Mouse (Mus musculus) ES-E14 (cell line): ENCODE data around the gene Unc79. TPM values are rescaled to one million over a fixed set of nuclear protein-coding genes. Genes with fewer than 3 reads are reported as not detected.

Experiments used
- DNase-seq: peaks from one replicate; pipeline ENCODE4 v3.0.0-alpha.2; 2013; ENCODE audit warnings: low read depth, low spot score
- H3K27ac ChIP-seq: 2 replicates; pipeline ENCODE4 v1.5.1; 2012; ENCODE audit warnings: low read depth, mild to moderate bottlenecking, low read length, moderate library complexity, mixed read lengths; ENCODE audit not compliant: poor library complexity, insufficient read depth, severe bottlenecking
- H3K36me3 ChIP-seq: 2 replicates; pipeline ENCODE4 v1.6.1; 2012; ENCODE audit warnings: mild to moderate bottlenecking, low read length, moderate library complexity, mixed read lengths; ENCODE audit not compliant: control insufficient read depth, poor library complexity, insufficient read depth, severe bottlenecking
- H3K4me1 ChIP-seq, 2 experiments: fragments of 150-350 bp in 1 of 2; sonication (generic) in 1 of 2; 2 replicates each; pipeline ENCODE4 v1.6.1; 2012; ENCODE audit warnings: low read length in 2 of 2, mild to moderate bottlenecking in 1 of 2, mixed read lengths in 1 of 2; ENCODE audit not compliant: control insufficient read depth in 2 of 2, insufficient read depth in 2 of 2, poor library complexity in 1 of 2
- H3K4me3 ChIP-seq, 2 experiments: fragments of 150-350 bp in 1 of 2; sonication (generic) in 1 of 2; 2 replicates each; pipeline ENCODE4 v1.5.1; 2012; ENCODE audit warnings: low read length in 2 of 2, low read depth in 1 of 2, mild to moderate bottlenecking in 1 of 2, mixed read lengths in 1 of 2; ENCODE audit not compliant: insufficient read depth in 1 of 2, poor library complexity in 1 of 2, severe bottlenecking in 1 of 2
- H3K9ac ChIP-seq: 2 replicates; pipeline ENCODE4 v1.6.1; 2012; ENCODE audit warnings: low read depth, mild to moderate bottlenecking, low read length, mixed read lengths; ENCODE audit not compliant: poor library complexity, insufficient read depth, severe bottlenecking
- H3K9me3 ChIP-seq: fragments of 150-350 bp; sonication (generic); 2 replicates; pipeline ENCODE4 v1.6.1; 2012; ENCODE audit warnings: low read depth, mild to moderate bottlenecking, low read length; ENCODE audit not compliant: control insufficient read depth, insufficient read depth
- CHD2 ChIP-seq: IDR thresholded peaks from 2 replicates; pipeline ENCODE4 v1.6.1; 2014; ENCODE audit warnings: mild to moderate bottlenecking, low read depth, low read length, inconsistent platforms
- HCFC1 ChIP-seq: IDR thresholded peaks from 2 replicates; pipeline ENCODE4 v1.6.1; 2012; ENCODE audit warnings: low read length, inconsistent platforms, borderline replicate concordance; ENCODE audit not compliant: insufficient read depth
- MAFK ChIP-seq: IDR thresholded peaks from 2 replicates; pipeline ENCODE4 v1.6.1; 2014; ENCODE audit warnings: mild to moderate bottlenecking, low read depth, low read length, inconsistent platforms; ENCODE audit not compliant: insufficient read depth
- ZC3H11A ChIP-seq: IDR thresholded peaks from 2 replicates; pipeline ENCODE4 v1.6.1; 2012; ENCODE audit warnings: low read depth, mild to moderate bottlenecking, inconsistent platforms, low read length, borderline replicate concordance
- ZNF384 ChIP-seq: IDR thresholded peaks from 2 replicates; pipeline ENCODE4 v1.6.1; 2012; ENCODE audit warnings: low read depth, low read length, inconsistent platforms
- in situ Hi-C, 2 experiments: fragments of 600-800 bp; cut with MboI; formaldehyde crosslinking; loops; one replicate each; pipeline ENCODE4 v1.15.1; 2025; ENCODE audit warnings: low sequenced_read_pairs in 2 of 2, inconsistent platforms in 1 of 2; ENCODE audit not compliant: unreplicated experiment in 2 of 2
- total RNA-seq: library from RNA; depleted of rRNA; stranded (reverse); fragments of 300-350 nt; gene quantifications from 2 replicates; pipeline ENCODE4 v1.2.3, GENCODE M21; 2012

Unc79 gene
- total RNA-seq, 1 experiment = 0.36 TPM

DNA sequence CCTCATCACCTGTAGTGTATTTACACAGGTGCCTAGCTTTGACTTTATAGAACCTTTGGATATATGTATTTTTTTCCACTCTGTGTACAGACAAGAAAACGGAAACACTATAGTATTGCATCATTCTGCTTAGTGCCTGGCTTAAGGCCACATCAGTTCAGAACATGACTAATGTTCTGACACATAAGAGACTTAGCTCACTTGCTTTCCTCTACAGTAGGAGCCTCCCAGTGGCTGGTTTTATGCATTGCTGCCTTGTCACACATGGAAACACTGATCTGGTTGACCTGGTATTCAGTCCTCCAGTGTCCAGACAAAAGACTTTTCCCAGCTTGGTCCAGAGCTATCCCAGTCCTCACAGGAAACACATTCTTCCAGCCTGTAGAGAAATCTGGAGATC lies 150.5 kb downstream of the Unc79 start:
- Histone ChIP-seq H3K4me3 (no peak overlapping the region), H3K9ac (no peak overlapping the region), H3K36me3 (no peaks in the 10 kb centered on the region), H3K4me1 (no peaks in the 10 kb centered on the region), H3K27ac (no peak overlapping the region), H3K9me3 (no peaks in the 10 kb centered on the region)
- in situ Hi-C loops = no loop called here
- DNase-seq = no peak
- no peak for TF ChIP-seq HCFC1
- no peak for TF ChIP-seq MAFK
- no peak for TF ChIP-seq ZC3H11A
- no peak for TF ChIP-seq CHD2
- no peak for TF ChIP-seq ZNF384

- no peaks in the 10 kb centered on the region for H3K36me3 ChIP-seq
- DNase-seq = no peak
- in situ Hi-C loops = no loop called here
- H3K4me1 ChIP-seq = no peaks in the 10 kb centered on the region
- H3K9ac ChIP-seq = no peak overlapping the region
- H3K27ac ChIP-seq = no peak overlapping the region
- no peaks in the 10 kb centered on the region for H3K9me3 ChIP-seq
- no peak for TF ChIP-seq CHD2
- no peak for TF ChIP-seq ZC3H11A
- no peak for TF ChIP-seq MAFK
- TF ChIP-seq ZNF384 = no peak
- TF ChIP-seq HCFC1 = no peak
- no peak overlapping the region for H3K4me3 ChIP-seq
Measured at GRCm38 (mm10) chr12:103100088-103100487, 151.4 kb downstream of the Unc79 start.

- Histone ChIP-seq H3K36me3 (no peaks in the 10 kb centered on the region), H3K9ac (no peak overlapping the region), H3K4me1 (no peaks in the 10 kb centered on the region), H3K9me3 (no peaks in the 10 kb centered on the region), H3K27ac (no peak overlapping the region), H3K4me3 (no peak overlapping the region)
- TF ChIP-seq HCFC1 (no peak), MAFK (no peak), ZNF384 (no peak), CHD2 (no peak), ZC3H11A (no peak)
- in situ Hi-C loops = no loop called here
- DNase-seq = no peak
Measured at GRCm38 (mm10) chr12:103103041-103103440, 154.4 kb downstream of the Unc79 start.

DNA sequence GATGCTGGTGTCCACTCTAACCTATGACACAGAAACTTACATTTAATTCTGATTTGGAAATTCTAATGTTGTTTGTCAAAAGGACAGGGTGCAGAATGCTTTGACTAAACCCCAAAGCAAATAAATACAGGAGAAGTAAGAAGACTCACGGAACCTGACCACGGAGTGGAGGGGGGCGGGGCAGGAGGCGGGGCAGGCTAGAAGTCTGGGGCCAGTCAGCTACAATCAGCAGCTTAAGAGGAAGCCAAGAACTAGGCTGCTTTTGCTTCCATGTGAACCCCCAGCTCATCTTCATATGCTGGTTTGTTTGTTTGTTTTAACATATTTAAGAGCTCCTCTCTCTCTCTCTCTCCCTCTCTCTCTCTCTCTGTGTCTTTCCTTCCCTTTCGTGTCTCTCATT lies 154.9 kb downstream of the Unc79 start:
- Histone ChIP-seq H3K27ac (no peak overlapping the region), H3K36me3 (no peaks in the 10 kb centered on the region), H3K9ac (no peak overlapping the region), H3K4me3 (no peak overlapping the region), H3K4me1 (no peaks in the 10 kb centered on the region), H3K9me3 (no peaks in the 10 kb centered on the region)
- in situ Hi-C loops = no loop called here
- TF ChIP-seq ZC3H11A (no peak), ZNF384 (no peak), MAFK (no peak), CHD2 (no peak), HCFC1 (no peak)
- no peak for DNase-seq

DNA sequence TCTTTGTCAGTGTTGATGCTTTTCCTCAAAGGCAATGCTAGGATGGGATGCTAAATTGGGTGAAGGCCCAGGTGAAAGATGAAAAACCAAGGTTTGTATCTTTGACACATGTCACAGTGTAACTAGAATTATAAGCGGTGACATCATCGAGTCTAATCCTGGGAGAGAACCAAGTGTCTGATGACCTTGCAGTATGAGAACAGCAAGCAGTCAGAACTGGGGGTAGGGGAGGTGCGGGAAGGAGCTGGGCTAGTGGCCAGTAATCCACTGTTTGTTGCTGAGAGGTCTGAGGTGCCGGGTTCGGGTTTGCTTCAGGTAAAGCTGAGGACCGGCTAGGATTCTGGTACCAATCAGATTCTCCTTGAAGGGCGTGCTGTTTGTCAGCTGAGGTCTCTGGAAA lies 160.6 kb downstream of the Unc79 start:
- Histone ChIP-seq H3K9me3 (no peaks in the 10 kb centered on the region), H3K9ac (no peak overlapping the region), H3K36me3 (no peaks in the 10 kb centered on the region), H3K4me3 (no peak overlapping the region), H3K27ac (no peak overlapping the region), H3K4me1 (no peaks in the 10 kb centered on the region)
- in situ Hi-C loops = no loop called here
- DNase-seq = no peak
- no peak for TF ChIP-seq ZNF384
- TF ChIP-seq ZC3H11A = no peak
- TF ChIP-seq MAFK = no peak
- TF ChIP-seq HCFC1 = no peak
- no peak for TF ChIP-seq CHD2
